Mouse (Mus musculus): ENCODE results near the gene Cyp51.

The Cyp51 gene

DNA sequence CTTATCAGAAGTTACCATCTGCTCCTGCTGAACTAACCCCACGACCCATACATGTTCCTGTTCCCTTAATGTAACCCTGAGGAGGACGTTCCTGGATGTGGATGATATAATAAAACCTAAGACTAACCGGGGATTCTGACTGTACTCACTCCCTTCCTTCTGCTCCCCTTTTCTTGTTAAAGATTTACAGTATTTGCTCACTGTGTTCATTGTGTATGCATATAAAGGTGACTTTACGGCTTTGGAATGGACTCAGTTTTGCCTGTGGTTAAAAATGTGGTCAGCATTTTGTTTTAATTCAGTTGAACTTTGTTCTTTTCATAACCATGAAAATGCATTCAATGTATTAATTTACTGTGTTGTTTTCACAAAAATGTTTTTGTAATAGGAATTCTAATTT, 72.7 kb downstream of the Cyp51 start:
- in situ Hi-C loops (cut with MboI, MseI) = no loop called here

Data from T-helper 1 cell (primary cell).